Mouse (Mus musculus): Measurements from ENCODE around the gene Adamts7.

Adamts7 gene

DNA sequence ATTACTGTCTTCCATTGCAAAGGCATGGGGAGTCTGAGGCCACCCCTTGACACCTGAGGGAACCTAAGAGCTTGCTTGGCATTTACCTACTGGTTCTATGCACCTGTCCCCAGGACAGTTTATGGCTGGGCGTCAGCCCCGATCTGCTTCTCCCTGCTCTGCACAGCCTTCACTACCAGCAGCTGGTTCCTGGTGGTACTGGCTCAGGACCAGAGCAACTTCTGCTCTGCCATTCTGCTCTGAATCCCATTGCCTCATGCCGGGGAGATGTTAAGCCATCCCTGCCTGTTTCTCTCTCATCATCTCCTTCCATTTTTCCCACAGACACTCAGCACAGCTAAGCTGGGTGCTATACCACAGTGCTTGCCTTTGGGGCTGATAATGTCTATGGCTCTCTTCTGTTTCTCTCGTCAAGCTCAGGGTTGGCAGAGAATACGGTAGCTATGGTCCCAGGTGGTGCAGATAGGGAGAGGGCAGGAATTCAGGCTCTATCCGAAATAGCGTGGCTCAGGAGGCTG is 35.1 kb downstream of the Adamts7 start:
- DNase-seq (ENCODE audit: low spot score) = no peak

DNA sequence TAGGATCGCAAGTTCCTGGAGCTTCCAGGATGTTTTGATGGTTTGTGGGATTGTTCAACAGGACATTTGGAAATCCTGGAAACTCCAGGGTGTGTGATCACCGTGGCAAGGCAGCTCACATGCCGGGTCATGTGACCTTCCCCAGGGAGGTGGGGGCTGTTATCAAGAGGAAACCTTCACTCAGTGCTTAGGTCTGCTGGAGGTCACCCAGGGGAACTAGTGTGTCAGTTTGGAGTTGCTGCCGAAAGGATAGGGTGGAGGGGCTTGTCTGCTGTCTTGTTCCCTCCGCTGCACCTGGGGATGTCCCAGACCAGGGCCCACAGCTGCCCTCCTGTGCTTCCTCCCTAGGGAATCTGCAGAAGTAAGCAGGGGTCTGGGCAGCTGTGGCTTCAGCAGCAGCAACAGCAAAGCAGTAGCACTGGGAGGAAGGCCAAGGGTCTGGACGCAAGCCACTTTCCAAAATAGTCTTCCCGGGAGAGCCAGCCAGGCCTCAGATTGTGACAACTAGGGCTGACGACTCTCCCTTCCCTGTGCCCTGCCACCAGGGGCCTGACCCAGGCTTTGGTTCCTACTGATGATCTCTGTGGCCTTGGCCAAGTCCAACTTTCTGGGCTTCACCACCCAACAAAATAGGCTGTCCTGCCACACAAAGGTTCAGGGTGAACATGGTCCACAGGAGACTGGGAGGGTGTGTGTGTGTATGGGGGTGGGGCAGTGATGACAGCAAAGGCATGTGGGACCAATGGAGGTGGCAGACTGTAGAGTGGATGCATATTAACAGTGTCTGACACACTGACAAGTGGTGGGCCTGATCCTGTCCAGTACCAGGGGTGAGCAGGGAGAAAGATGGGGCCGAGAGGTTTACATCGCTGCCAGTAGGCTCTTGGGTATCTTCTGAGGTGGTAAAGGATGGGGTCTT is 35.9 kb downstream of the Adamts7 start:
- no peak for DNase-seq (ENCODE audit: low spot score)

DNA sequence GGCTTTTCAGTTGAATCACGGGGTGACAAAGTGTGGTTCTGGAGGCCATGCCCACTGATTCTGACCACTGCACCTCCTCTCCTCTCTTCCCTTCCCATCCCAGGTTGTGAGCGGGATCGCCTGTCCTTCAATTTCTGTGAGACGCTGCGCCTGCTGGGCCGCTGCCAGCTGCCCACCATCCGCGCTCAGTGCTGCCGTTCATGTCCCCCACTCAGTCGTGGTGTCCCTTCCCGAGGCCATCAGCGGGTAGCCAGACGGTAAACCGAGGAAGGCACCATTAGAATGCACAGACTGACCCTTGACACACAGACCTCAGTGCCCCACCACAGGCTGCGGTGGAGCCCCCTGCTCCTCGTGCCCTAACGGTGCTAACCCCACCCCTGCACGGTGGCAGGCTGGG is 36.7 kb downstream of the Adamts7 start:
- no peak for DNase-seq (ENCODE audit: low spot score)

DNA sequence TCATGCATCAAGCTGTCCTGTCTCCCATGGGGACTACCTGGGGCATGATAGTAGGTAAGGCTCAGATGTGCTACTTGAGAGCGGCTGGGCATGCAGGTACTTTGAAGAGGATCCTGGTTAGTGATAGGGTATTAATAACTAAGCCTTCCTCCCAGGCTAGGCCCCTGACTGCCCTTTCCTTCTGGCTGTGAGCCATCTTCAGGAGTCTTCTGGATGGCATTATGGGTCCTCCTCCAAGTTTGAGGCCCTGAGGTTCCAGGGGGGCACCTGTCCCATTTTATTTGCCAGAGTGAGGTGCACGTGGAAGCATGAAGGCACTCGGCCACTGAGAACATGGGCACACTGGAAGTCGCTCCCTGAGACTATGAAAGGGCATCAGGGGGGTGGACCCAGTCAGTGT is 37.6 kb downstream of the Adamts7 start:
- no peak for DNase-seq (ENCODE audit: low spot score)

DNA sequence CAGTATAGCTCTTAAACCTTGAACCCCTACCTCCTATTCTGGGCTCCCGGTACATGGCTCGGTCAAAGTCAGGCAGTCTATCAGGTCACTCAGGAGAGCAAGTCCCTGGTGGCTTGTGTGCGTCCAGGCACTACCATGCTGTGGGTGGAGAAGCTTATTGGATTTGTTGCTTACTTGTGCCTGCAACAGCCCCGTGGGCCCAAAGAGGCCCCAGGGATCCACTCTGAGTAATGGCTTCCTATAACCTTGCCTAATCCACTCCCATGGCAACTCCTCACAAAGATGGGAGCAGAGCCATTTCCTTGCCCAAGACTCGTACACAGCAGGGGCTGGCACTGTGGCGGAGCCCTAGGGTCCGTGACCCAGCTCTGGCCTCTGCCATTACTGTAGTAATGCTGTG is 38.2 kb downstream of the Adamts7 start:
- no peak for DNase-seq (ENCODE audit: low spot score)

DNA sequence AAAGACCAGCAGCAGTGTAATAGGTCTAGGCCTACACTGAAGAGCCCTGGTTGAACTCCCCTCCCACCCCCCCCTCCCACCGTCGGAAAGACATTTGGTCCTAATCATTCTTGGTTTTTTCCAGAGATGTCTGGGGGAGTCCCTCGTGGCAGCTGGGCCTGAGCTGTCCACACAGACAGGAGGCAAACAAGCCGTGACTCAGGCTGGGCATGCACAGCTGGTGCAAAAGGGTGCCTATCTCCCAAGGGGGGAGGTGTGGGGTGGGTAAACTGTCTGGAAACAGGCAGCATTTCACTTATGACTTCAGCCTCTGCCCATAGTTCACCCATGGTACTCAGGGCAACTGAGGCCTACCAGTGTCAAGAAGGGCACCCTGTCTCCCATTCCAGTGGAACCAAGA is 38.7 kb downstream of the Adamts7 start:
- DNase-seq (ENCODE audit: low spot score) = no peak

DNA sequence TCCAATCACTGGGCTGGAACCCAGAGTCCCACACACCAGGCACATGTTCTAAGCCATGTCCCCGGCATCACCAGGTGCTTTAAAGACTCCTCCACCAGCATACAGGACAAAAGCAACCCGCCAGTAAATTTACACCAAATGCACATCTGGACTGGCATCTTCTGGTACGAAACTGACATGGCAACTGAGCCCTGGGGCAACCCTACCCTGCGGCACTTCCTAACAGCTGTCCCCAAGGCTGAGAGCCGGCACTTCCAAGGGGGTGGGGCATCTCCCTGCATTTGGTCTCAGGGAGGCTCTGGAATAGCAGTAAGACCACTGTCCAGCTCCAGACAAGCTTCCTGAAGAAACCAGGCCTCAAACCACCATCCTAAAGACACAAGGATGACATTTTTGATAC is 40.4 kb downstream of the Adamts7 start:
- no peak for DNase-seq (ENCODE audit: low spot score)

DNA sequence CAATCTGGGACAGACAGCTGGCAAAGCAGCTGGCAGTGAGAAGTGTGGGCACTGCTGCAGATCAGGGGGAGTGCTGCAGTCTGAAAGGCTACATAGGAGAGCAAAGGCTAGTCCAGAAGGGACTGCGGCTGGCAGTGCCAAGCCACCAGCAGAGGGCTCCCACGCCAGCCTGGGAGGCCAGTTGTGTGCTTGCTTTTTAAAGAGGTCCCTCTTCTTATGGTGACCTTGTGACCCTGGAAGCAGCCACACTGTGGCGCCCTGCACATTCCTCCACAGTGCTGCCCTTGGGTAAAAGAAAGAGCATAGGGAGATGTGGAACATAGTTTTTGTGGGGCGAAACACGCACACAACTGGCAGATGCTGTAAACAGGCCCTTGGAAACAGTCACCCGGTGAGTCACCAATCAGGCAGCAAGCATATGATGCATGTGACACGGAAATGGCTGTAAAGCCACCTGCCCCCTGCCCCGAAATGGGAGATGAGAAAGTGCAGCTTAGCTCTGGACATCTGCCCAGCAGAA is 41.6 kb downstream of the Adamts7 start:
- no peak for DNase-seq (ENCODE audit: low spot score)

DNA sequence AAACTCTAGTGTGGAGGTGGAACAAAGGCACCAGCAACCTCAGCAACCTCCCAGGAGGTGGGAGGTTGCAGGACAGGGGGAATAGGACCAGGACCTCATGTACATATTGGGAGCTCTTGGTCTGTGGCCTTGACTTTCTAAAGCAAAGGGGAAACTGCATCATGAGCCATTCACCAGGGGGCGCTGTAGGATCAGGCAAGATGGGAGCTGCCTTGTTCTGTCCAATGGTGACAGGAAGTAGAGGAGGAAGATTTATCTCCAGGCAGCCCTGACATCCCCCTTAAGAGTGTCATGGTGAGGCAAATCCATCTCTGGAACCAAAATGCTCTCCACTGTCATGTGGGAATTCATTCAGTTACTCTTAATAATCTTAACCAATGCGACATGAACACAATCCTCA is 43.6 kb downstream of the Adamts7 start:
- peak; percentile 71 for DNase-seq (ENCODE audit: low spot score)

DNA sequence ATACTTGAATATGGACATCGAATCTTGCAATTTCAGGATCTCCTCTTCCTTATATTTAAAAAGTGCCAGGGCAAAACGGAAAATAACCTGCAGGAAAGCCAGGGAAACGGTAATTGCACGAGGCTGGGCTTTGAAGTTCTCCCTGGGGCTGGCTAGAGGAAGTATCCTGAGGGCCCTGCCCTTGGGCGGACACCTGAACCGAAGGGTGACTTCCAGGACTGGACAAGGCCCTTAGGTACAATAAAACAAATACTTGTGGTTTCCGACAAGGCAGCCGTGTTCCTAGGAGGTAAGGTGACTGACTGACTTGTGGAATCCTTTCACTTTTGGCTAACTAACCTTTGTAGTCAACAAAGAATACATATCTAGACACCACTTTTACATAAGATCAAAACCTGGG is 44.9 kb downstream of the Adamts7 start:
- no peak for DNase-seq (ENCODE audit: low spot score)

DNA sequence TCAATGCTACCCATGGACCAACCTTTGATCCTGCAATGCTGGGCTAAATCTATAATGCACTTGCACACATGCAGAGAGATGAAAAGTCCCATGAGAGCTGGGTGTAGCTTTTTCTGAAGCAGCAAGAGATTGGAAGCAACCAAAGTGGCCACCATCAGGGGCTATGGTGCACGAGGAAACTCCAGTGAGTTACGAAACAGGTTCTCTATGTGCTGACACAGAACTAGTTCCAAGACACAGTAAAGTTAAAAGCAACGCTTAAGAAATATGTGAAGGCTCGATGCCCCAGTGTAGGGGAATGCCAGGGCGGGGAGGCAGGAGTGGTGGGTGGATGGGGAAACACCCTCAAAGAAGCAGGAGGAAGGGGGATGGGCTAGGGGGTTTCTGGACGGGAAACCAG is 45.8 kb downstream of the Adamts7 start:
- DNase-seq (ENCODE audit: low spot score) = no peak

DNA sequence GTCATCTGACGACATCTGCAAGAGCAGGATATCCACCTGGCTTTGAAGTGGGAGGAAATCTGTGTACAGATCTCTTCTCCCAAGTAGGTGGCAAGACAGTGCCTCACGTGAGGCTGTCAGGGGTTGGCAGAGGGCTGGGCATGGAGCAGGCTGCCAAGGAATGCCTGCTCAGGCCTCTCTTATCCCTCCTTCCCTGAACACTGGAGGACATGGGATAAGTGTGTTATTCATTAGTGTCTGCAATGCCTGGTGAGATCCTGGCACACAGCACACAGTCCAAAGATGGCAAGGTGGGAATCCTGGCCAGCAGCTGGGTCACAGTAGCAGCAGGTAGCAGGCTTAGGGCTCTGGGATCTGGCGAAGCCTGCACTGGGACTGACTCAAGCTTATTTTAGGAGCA is 50.3 kb downstream of the Adamts7 start:
- no peak for DNase-seq (ENCODE audit: low spot score)

DNA sequence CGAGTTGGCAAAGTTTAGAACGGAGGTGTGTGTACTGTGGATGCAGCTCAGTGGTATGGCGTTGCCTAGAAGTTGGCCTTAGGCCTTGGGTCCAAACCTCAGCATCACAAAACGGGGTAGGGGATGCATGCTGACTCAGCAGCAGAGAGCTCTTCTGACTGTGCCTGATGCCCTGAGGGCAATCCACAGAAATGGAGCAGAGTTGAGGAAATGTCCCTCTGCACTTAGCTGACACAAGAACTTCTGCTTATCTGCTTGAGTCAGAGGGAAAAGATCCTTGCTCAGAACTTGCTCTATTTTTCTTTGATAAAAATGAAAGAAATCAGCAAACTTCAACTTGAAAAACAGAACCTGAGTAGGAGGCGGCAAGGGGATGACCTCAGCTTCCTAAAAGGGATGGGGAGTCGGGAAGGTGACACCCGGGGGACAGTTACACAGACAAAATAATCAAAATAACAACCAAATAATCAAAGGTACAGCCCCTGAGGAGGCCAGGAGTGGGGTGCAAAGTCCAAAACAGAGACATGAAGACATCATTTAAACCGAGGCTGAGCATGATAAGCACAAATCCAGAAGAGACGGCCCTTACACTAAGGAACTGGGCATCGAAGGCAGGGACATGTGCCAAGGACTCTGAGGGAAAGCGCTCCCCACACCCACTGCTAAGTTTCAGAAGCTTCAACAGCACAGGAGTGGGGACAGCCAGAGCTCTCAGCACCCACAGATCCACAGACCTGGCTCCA is 53.6 kb downstream of the Adamts7 start:
- no peak for DNase-seq (ENCODE audit: low spot score)

DNA sequence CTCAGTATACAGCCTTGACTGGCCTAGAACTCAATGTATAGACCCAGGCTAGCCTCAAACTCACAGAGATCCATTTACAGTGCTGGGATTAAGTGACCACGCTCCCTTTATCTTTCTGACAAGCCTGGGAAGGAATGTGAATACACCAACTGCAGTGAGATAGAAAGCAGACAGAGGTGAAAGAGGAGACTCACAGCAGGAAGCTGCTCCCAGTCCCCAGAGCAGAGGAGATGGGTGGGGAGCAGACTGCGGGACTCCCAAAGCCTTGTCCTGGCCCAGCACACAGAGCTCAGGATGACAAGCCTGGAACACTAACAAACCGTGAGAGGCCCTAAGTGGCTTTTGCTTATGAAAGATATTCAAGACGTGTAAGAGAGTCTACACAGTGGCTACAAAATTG is 54.6 kb downstream of the Adamts7 start:
- DNase-seq (ENCODE audit: low spot score) = no peak

DNA sequence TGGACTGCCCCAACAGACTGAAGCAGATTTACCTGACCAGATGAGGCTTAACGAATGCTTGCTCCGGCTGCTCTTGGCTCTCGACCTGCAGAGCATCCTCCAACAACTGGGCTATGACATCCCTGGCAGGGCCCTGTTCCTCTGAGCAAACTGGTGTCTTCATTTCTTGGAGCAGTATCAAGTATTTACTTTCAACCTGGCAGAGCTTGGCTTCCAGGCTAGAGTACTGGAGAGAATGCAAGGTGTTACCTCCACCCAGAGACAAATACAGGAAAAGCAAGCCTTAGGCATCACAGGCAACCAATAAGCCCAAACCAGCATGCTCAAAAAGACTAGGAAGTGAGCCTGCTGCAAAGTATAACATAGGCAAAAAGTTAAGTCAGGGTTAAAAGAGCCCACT is 59.4 kb downstream of the Adamts7 start:
- DNase-seq (ENCODE audit: low spot score) = no peak

DNA sequence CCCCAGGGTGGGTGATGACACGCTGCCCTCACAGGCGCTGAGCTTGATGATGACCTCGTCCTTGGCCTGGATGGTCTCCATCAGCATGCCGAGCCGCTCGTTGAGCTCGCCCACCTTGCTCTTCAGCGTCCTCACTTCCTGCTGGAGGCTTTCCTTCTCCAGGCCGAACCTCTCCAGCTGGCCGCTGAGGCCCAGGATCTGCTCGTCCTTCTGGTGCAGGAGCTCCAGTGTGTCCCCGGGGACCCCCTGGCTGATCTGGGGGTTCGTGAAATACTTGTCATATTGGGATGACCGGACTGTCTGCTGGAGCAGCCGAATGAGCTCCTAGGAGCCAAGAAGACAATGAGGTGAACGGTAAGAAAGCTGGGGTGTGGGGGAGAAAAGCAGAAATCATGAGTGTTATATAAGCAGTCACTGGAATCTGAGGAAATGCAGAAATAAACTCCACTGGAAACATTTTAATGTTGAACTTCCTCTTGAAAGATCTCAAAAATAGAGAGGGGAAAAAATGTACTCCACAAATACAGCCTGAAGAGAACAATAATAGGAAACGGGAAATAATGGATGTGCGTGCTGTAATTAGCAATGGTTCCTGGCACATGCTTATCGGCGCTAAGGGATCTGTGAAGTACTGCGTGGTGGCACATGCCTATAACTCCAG is 63.3 kb downstream of the Adamts7 start:
- no peak for DNase-seq (ENCODE audit: low spot score)

DNA sequence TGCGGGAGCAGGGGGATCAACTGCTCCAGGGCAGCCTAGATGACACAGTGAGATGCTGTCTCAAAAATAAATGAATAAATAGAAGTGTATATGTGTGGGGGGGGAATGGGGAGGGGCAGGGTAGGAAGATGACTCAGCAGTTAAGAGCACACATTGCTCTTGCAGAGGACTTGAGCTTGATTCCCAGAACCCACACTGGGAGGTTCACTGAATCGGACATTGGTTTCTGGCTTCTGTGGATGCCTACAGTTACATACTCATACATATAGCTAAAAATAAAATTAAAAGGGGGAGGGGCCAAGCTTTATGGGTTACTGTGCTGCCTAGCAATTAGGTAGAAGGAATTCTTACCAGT is 63.9 kb downstream of the Adamts7 start:
- DNase-seq (ENCODE audit: low spot score) = no peak

DNA sequence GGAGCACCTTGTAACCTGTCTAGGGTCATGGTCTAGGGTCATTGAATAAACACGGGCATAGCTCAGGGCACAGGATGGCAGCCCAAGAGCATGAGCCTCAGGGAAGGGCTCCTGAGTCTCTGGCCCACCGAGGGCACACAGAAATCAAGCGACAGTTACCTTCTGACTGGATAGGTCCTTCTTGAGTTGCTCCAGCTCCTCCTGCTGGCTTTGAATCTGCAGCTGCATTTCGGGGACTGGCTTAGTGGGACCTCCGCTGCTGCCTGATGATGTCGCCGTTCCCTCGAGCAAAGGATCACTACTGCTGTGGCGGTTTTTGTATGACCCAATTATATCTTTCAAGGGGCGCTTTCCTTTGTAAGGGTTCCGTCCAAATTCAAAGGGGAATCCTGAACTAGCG is 64.3 kb downstream of the Adamts7 start:
- DNase-seq (ENCODE audit: low spot score) = no peak

DNA sequence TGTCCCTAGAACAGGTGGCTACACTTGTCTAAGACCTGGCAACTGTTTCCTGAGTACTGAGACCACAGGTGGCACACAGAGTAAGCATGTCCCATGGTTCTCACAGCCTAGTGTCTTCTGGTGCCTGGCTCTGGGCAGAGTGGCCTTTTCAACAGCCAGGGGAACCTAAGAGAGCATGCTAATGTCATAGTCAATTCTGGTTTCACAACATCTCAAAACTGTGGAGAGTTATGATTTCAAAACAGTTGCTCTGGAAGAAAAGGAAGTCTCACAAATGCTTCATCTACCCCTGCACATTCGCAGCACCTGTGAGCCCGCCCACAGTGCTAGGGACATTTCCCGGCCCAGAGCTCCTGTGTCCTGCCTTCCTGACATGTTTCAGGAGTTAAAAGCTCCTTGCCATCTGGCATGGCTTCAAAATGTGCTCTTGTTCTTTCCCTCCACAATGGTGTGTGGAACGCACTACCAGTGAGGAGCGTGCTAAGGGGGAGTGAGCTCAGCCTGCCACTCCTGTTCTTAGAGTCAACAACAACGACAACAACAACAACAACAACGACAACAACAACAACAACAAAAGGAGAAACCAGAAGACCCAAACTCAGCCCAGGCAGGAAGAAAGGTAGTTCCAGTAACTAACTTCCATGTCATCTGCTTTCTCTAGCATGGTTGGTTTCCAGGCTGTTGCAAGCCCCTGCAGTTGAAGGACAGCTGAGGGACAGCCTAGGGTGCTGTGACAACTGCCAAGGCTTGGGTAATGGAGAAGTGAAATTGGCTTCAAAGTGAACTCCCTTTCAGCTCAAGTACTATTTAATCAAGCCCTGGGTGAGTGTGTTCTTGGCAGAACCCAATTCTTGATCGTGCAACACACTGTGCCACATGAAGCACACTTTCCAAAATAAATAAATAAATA is 70.2 kb downstream of the Adamts7 start:
- no peak for DNase-seq (ENCODE audit: low spot score)

DNA sequence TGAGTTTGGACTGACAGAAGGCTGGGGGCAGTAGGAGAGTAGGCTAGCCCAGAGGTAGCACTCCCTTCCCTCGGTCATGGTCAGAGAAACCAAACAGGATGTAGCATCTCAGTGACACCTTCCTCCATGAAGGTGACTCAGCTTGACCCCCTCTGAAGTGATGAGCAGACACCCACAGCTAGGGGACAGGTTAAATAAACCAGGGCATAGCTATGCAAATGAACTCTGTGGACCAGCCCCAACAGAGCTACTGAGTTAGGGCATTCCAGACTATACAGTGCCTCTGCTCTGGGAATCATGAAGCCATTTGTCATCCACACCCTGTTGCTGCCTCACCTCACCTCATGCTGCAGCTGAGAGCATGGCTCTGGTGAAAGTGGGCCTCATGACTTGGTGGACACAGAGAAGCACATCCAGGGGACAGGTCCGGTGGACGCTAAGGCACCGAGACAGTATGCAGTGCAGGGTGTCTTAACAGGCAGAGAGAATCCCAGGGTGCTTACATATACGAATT is 71.1 kb downstream of the Adamts7 start:
- no peak for DNase-seq (ENCODE audit: low spot score)

DNA sequence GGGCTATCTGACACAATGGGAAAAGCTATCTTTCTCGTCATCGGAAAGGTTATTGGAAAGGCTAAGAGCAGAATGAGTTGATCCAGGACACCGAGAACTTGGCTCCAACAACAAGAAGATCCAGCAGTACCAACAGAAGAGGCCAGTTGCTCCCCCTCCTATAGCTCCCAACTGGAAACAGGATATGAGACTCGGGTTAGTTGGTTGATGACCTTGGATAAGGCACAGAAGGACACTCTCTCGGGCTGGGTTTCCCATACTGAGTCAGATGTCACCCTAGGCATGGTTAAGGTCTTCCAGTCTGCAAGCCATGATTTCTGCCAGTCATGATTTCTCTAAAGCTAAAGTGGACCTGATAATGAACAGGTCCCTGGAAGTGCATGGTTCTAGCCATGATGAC is 71.9 kb downstream of the Adamts7 start:
- no peak for DNase-seq (ENCODE audit: low spot score)

All from spleen, adult 12 weeks (tissue).